Mouse (Mus musculus): ENCODE data around the gene C9.

DNA sequence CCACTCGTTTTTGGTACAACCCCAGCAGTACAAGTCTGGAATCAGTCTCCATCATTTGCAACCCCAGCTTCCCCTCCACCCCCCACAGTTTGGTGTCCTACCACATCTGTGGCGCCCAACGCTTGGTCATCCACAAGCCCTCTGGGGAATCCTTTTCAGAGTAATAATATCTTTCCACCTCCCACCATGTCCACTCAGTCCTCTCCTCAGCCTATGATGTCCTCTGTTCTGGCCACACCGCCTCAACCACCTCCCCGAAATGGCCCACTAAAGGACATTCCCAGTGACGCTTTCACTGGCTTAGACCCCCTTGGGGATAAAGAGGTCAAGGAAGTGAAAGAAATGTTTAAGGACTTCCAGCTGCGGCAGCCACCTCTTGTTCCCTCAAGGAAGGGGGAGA, 9.8 kb upstream of the C9 start:
- TF ChIP-seq CTCF (IDR thresholded peaks at IDR 0.05; ENCODE audit: low read depth, low read length) (no peak), TAL1 (conservative IDR thresholded peaks at IDR 0.05; ENCODE audit: low read depth, low read length) (no peak), POLR2AphosphoS5 (IDR thresholded peaks at IDR 0.05; ENCODE audit: insufficient replicate concordance, low read depth, low read length) (no peak), GATA2 (IDR thresholded peaks at IDR 0.05; ENCODE audit: borderline replicate concordance, low read depth, low read length) (no peak), GATA1 (IDR thresholded peaks at IDR 0.05; ENCODE audit: borderline replicate concordance, low read length) (no peak)
